Mouse (Mus musculus) spleen, postnatal 4 days (tissue): ENCODE results near the gene Snrnp25.
"Not testable (repeated sequence)": the region's sequence is repeated elsewhere in the genome, so short reads cannot be mapped to it uniquely, and the experiment has no call there.

Experiments used
- DNase-seq, 2 experiments: peaks; one replicate each; pipeline ENCODE4 v3.0.0; 2022; ENCODE audit warnings: low spot score in 2 of 2

The Snrnp25 gene

GRCm38 (mm10) chr11:32194626-32195025 lies 10.6 kb upstream of the Snrnp25 start:
- DNase-seq: no peak

GRCm38 (mm10) chr11:32195867-32196540 lies 9.2 kb upstream of the Snrnp25 start:
- peak in 1 of 2 experiments; percentile 64 for DNase-seq

GRCm38 (mm10) chr11:32196727-32197126 lies 8.5 kb upstream of the Snrnp25 start:
- no peak for DNase-seq

- no peak for DNase-seq
Measured at GRCm38 (mm10) chr11:32197766-32198165, 7.4 kb upstream of the Snrnp25 start.

GRCm38 (mm10) chr11:32198256-32198955 lies 6.8 kb upstream of the Snrnp25 start:
- DNase-seq: no peak

- DNase-seq: no peak
Measured at GRCm38 (mm10) chr11:32199230-32199629, 6.0 kb upstream of the Snrnp25 start.

- no peak for DNase-seq
Measured at GRCm38 (mm10) chr11:32200075-32200601, 5.1 kb upstream of the Snrnp25 start, which contains the start of gene Il9r. Il9r (minus strand) TSS chr11:32200279.

GRCm38 (mm10) chr11:32200992-32201391 lies 4.2 kb upstream of the Snrnp25 start:
- not testable (repeated sequence) for DNase-seq

- DNase-seq: no peak
Measured at GRCm38 (mm10) chr11:32201922-32202685, 3.1 kb upstream of the Snrnp25 start.

GRCm38 (mm10) chr11:32210623-32211022 lies 5.4 kb downstream of the Snrnp25 start:
- no peak for DNase-seq

GRCm38 (mm10) chr11:32215372-32216162 lies 10.4 kb downstream of the Snrnp25 start:
- no peak for DNase-seq

- DNase-seq: peak; percentile 77 to 92
Measured at GRCm38 (mm10) chr11:32216851-32217250, 11.6 kb downstream of the Snrnp25 start.

GRCm38 (mm10) chr11:32218501-32219050 lies 13.4 kb downstream of the Snrnp25 start:
- DNase-seq: no peak

GRCm38 (mm10) chr11:32219287-32219686 lies 14.1 kb downstream of the Snrnp25 start:
- DNase-seq: no peak

- DNase-seq: no peak
Measured at GRCm38 (mm10) chr11:32220607-32221224, 15.5 kb downstream of the Snrnp25 start.

- peak in 1 of 2 experiments; percentile 75 for DNase-seq
Measured at GRCm38 (mm10) chr11:32221225-32221950, 16.2 kb downstream of the Snrnp25 start.

- DNase-seq: no peak
Measured at GRCm38 (mm10) chr11:32221951-32222409, 16.8 kb downstream of the Snrnp25 start, which contains the start of gene Rhbdf1. Rhbdf1 (minus strand) TSS chr11:32222300.

- no peak for DNase-seq
Measured at GRCm38 (mm10) chr11:32222570-32223194, 17.5 kb downstream of the Snrnp25 start.

GRCm38 (mm10) chr11:32223297-32223967 lies 18.2 kb downstream of the Snrnp25 start:
- DNase-seq: no peak
